Mouse (Mus musculus) ES-E14 (cell line): Measurements from ENCODE around the gene Cabp1. TPM values are rescaled to one million over a fixed set of nuclear protein-coding genes. Genes with fewer than 3 reads are reported as not detected.

ENCODE experiments used
- DNase-seq: peaks from one replicate; pipeline ENCODE4 v3.0.0-alpha.2; 2013; ENCODE audit warnings: low read depth, low spot score
- H3K27ac ChIP-seq: 2 replicates; pipeline ENCODE4 v1.5.1; 2012; ENCODE audit warnings: low read depth, mild to moderate bottlenecking, low read length, moderate library complexity, mixed read lengths; ENCODE audit not compliant: poor library complexity, insufficient read depth, severe bottlenecking
- H3K36me3 ChIP-seq: 2 replicates; pipeline ENCODE4 v1.6.1; 2012; ENCODE audit warnings: mild to moderate bottlenecking, low read length, moderate library complexity, mixed read lengths; ENCODE audit not compliant: control insufficient read depth, poor library complexity, insufficient read depth, severe bottlenecking
- H3K4me1 ChIP-seq, 2 experiments: fragments of 150-350 bp in 1 of 2; sonication (generic) in 1 of 2; 2 replicates each; pipeline ENCODE4 v1.6.1; 2012; ENCODE audit warnings: low read length in 2 of 2, mild to moderate bottlenecking in 1 of 2, mixed read lengths in 1 of 2; ENCODE audit not compliant: control insufficient read depth in 2 of 2, insufficient read depth in 2 of 2, poor library complexity in 1 of 2
- H3K4me3 ChIP-seq, 2 experiments: fragments of 150-350 bp in 1 of 2; sonication (generic) in 1 of 2; 2 replicates each; pipeline ENCODE4 v1.5.1; 2012; ENCODE audit warnings: low read length in 2 of 2, low read depth in 1 of 2, mild to moderate bottlenecking in 1 of 2, mixed read lengths in 1 of 2; ENCODE audit not compliant: insufficient read depth in 1 of 2, poor library complexity in 1 of 2, severe bottlenecking in 1 of 2
- H3K9ac ChIP-seq: 2 replicates; pipeline ENCODE4 v1.6.1; 2012; ENCODE audit warnings: low read depth, mild to moderate bottlenecking, low read length, mixed read lengths; ENCODE audit not compliant: poor library complexity, insufficient read depth, severe bottlenecking
- H3K9me3 ChIP-seq: fragments of 150-350 bp; sonication (generic); 2 replicates; pipeline ENCODE4 v1.6.1; 2012; ENCODE audit warnings: low read depth, mild to moderate bottlenecking, low read length; ENCODE audit not compliant: control insufficient read depth, insufficient read depth
- CHD2 ChIP-seq: IDR thresholded peaks from 2 replicates; pipeline ENCODE4 v1.6.1; 2014; ENCODE audit warnings: mild to moderate bottlenecking, low read depth, low read length, inconsistent platforms
- HCFC1 ChIP-seq: IDR thresholded peaks from 2 replicates; pipeline ENCODE4 v1.6.1; 2012; ENCODE audit warnings: low read length, inconsistent platforms, borderline replicate concordance; ENCODE audit not compliant: insufficient read depth
- MAFK ChIP-seq: IDR thresholded peaks from 2 replicates; pipeline ENCODE4 v1.6.1; 2014; ENCODE audit warnings: mild to moderate bottlenecking, low read depth, low read length, inconsistent platforms; ENCODE audit not compliant: insufficient read depth
- ZC3H11A ChIP-seq: IDR thresholded peaks from 2 replicates; pipeline ENCODE4 v1.6.1; 2012; ENCODE audit warnings: low read depth, mild to moderate bottlenecking, inconsistent platforms, low read length, borderline replicate concordance
- ZNF384 ChIP-seq: IDR thresholded peaks from 2 replicates; pipeline ENCODE4 v1.6.1; 2012; ENCODE audit warnings: low read depth, low read length, inconsistent platforms
- in situ Hi-C, 2 experiments: fragments of 600-800 bp; cut with MboI; formaldehyde crosslinking; loops; one replicate each; pipeline ENCODE4 v1.15.1; 2025; ENCODE audit warnings: low sequenced_read_pairs in 2 of 2, inconsistent platforms in 1 of 2; ENCODE audit not compliant: unreplicated experiment in 2 of 2
- total RNA-seq: library from RNA; depleted of rRNA; stranded (reverse); fragments of 300-350 nt; gene quantifications from 2 replicates; pipeline ENCODE4 v1.2.3, GENCODE M21; 2012

Cabp1 gene
- total RNA-seq, 1 experiment = 14.9 TPM

DNA sequence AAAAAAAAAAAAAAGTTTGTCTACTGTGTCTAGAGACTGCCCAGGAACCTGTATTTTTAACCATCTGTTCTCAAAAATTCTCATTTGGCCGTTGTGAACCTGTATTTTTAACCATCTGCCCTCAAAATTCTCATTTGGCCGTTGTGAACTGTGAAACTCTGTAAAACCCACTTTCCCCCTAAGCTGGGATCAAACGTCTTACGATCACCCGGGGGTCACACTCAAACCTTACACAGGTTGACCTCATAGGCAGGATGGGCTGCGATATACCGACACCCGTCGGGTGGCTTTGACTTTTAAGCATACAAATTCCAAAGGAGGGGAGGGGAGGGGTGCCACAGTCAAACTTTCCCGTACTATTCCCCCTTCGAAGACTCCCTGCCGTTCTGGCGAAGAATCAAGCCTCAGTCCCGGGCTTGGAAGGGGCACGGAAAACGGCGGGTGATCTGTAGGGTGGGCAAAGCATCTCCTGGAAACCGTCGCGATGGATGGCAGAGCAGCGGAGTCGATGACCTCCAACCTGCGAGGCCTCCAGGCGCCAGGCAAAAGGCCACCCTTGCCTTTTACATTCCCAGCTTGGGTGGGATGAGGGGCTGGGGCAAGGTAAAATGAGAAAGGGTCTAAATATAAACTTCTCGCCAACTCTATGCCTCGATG, 37.1 kb downstream of the Cabp1 start:
- DNase-seq = no peak
- peak overlapping the region; percentile 87 to 89 for H3K4me3 ChIP-seq
- peaks cover 6 to 18% of the 10 kb centered on the region in 2 experiments for H3K4me1 ChIP-seq
- peak overlapping the region; percentile 73; the same call in 1 of the 2 replicates for H3K27ac ChIP-seq
- peaks cover 5% of the 10 kb centered on the region; the same call in 1 of the 2 replicates for H3K36me3 ChIP-seq
- TF ChIP-seq HCFC1 (no peak), MAFK (no peak), CHD2 (no peak), ZC3H11A (no peak), ZNF384 (peak; percentile 85)
- no peaks in the 10 kb centered on the region for H3K9me3 ChIP-seq
- in situ Hi-C loops = no loop called here
- H3K9ac ChIP-seq = peak overlapping the region; percentile 90

- in situ Hi-C loops = no loop called here
Observed at GRCm38 (mm10) chr5:115156401-115156800, 37.8 kb downstream of the Cabp1 start.

DNA sequence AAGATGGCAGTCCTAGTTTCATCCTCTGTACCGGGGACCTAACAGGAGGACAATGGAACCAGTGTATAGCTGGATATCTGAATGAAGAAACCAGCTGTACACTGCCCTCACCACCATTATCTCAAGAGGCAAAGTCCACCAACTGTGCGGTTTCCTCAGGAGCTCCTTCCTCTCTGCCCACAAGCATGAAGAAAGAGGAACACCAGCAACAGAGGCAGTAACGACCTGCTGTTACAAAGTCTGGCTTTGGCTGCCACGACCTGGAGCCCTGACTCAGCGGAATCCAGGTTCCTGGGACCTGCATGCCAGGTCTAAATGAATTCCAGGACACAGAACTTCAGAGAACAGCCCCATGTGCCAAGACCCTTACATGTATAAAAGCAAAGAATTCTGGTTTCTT, 38.4 kb downstream of the Cabp1 start:
- Histone ChIP-seq H3K4me3 (peak overlapping the region; percentile 87 to 89), H3K27ac (no peak overlapping the region; the same call in 1 of the 2 replicates), H3K36me3 (peaks cover 6% of the 10 kb centered on the region), H3K9me3 (no peaks in the 10 kb centered on the region), H3K9ac (peak overlapping the region; percentile 64; the same call in 1 of the 2 replicates), H3K4me1 (peaks cover 6 to 19% of the 10 kb centered on the region in 2 experiments)
- in situ Hi-C loops = no loop called here
- no peak for DNase-seq
- TF ChIP-seq MAFK (peak; percentile 66), CHD2 (no peak)

More at GRCm38 (mm10) chr5:115156401-115156800, 37.8 kb downstream of the Cabp1 start:
- Histone ChIP-seq H3K9ac (peak overlapping the region; percentile 64; the same call in 1 of the 2 replicates), H3K9me3 (no peaks in the 10 kb centered on the region), H3K4me1 (peaks cover 6 to 19% of the 10 kb centered on the region in 2 experiments), H3K4me3 (peak overlapping the region; percentile 87 to 89), H3K27ac (no peak overlapping the region), H3K36me3 (peaks cover 5% of the 10 kb centered on the region; the same call in 1 of the 2 replicates)
- no peak for TF ChIP-seq CHD2
- no peak for TF ChIP-seq ZNF384
- no peak for TF ChIP-seq ZC3H11A
- no peak for TF ChIP-seq HCFC1
- no peak for TF ChIP-seq MAFK
- no peak for DNase-seq

- Histone ChIP-seq H3K4me3 (peak overlapping the region; percentile 87 to 89), H3K9me3 (no peaks in the 10 kb centered on the region), H3K9ac (peak overlapping the region; percentile 64), H3K27ac (peak overlapping the region; percentile 55; the same call in 1 of the 2 replicates), H3K4me1 (peaks cover 6 to 24% of the 10 kb centered on the region in 2 experiments), H3K36me3 (peaks cover 12% of the 10 kb centered on the region)
- in situ Hi-C loops = no loop called here
- DNase-seq = no peak
- TF ChIP-seq ZC3H11A (no peak), MAFK (no peak), ZNF384 (no peak), HCFC1 (no peak), CHD2 (no peak)
Observed at GRCm38 (mm10) chr5:115155156-115155631, 39.0 kb downstream of the Cabp1 start.
